Mouse (Mus musculus) mature B cell (primary cell): ENCODE data around the gene Ccng2.

ENCODE experiments used
- in situ Hi-C: fragments of 300-500 bp; cut with MboI; formaldehyde crosslinking; loops from 2 replicates; pipeline ENCODE4 v1.14.3; 2019

Gene Ccng2

DNA sequence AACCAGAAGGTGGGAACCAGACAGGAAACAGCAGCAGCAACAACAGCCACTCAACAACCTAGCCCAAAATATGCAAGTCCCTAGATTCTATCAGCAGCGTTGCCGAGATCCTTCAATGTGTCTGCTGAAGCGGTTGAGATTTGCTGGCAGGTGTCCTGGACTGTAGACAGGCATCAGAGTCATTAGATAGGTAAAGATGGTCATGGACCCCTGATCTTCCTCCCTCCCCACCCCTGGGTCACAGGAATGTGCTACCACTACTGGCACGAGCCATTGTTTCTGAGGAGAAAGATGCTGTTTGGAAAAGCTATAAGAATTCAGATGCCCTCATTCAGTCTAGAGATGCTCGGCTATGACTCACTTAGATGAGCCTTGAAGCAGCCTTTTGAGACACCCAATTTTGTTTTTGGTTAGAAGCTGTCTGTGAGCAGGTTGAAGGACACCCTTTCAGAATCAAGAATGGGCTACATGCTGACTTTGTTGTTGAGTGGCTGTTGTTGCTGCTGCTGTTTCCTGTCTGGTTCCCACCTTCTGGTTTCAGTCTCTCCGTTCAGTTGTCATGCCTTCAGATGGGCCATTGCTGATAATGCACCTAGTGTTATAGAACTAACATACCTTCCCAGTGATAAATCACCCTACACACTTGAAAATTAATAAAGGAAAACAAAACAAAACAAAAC is 3.5 kb upstream of the Ccng2 start:
- in situ Hi-C loops: loop anchor here (10.0 kb wide), 1 partner anchor 179 kb away; no protein-coding TSS in a partner anchor

DNA sequence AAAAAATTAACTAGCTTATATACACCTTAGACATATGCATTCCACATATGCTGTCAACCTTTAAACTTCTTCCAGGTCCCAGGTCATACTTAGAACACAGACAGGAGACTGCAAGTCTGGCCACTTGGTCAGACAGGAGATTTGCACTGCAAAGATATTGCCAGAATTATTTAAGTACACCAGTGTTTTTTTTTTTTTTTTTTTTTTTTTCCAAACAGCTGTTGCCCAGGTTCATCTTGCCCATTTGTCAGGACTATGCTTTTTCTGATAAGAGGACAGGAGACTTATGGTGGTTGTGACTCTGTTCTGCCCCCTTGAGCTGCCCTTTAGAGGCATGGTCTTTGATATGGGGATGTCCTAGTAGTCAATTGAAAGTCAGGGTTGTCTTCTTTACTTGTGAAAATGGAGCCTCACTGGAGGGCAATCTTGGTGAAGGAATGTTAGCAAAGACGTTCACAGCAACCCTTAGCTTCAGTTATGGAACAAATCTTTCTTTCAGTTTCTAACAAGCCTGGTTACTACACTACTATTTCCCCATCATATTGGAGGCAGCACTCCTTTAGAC is 2.8 kb upstream of the Ccng2 start:
- in situ Hi-C loops: loop anchor here (10.0 kb wide), 1 partner anchor 179 kb away; no protein-coding TSS in a partner anchor

DNA sequence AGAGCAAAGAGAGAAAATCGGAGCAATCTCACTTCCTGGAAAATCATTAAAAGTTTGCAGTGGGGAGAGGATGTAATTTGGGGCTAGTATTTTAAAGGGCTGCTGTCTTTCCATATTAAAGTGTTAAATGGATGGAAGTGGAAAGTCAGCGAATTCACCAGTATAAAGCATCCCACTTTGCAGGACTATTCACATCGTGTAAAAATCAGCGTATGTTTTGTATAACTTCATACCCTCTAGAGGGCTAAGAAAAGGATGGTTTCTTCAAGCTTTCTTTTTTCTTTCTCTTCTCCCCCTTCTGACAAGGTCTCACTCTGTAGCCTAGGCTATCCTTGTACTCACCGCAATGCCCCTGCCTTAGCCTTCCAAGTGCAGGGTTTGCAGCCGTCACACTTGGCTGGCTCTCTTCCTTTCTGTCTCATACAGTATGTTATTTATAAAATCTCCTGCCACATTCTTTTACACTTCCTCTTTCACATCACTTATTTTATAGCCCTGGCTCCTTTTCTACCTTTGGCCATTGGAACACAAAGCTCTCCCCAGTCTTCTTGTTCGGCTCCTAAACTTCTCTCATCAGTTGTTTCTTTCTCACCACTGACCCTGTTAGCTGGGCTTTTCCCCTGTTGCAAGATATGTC is 1.8 kb upstream of the Ccng2 start:
- in situ Hi-C loops: loop anchor here (5.0 to 10.0 kb wide), 2 partner anchors 63 to 180 kb away; no protein-coding TSS in a partner anchor

DNA sequence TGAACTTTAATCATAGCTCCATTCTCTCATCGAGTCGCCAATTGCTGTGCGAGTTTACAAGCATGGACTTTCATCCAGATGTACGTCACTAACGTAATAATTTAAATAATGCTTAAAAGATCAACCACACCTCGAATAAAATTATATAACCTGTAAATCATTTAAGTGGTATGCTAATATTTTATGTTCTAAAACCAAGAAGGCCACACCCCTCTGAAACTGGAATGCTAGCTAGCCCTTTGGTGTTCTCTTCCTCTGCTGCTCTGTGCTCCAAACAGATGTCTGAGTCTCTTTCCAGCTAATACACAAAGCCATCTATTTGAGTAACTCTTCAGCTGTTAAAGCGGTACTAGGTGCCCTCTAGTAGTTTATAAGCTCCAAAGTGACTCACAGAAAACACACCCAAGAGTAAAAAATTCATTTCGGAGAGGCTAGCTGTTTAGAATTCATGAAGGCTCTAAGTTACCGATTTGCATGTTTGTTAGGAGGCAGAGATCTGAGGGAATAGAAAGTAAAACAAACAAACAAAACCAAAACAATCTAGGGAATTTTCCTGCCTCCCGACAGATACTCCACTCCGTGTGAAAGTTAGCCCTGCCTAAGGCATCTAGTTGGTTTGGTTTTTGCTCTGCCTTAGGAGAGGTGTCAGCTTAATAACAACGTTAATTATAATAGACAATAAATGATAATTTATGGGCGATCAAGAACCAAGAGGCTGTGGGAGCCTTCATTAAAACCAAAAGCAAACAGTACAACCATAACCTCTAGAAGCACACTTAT is 1.1 kb upstream of the Ccng2 start:
- in situ Hi-C loops: loop anchor here (5.0 to 10.0 kb wide), 2 partner anchors 64 to 181 kb away; no protein-coding TSS in a partner anchor

DNA sequence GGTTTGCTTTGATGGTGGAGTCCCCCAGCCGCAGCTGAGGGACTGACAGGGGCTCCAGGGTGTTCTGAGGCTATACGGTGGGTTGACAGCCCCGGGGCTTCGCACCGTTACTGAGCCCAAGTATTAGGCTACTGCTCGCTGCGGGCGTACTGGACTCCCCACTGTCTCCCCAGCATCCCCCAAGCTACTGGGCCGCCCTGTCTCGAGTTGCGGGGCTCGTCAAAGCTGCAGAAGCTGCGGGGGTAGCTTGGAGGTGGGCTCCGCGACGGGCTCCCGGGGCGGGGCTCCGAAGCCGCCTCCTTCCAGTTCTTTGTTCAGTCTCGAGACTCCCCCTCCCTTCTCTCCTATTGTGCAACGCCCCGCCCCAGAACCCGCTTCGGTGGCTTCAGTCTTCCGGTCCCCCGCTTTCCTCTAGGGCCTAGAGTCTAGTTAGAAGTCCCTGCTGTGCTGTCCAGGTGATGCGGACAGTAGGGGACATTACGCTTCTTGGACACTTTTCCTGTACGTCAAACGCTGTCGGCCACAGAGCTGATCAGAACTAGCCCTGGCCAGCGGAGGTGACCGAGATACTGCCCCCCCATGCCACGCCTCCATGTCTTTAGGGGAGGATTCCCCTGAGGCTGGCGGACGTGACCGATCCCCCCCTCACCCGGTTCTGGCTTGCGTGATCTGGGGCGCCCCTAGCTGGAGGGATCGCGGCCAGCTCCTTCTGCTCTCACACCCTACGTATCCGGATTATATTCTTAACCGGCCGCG is 972 bp downstream of the Ccng2 start:
- in situ Hi-C loops: loop anchor here (5.0 to 10.0 kb wide), 2 partner anchors 66 to 183 kb away; no protein-coding TSS in a partner anchor

DNA sequence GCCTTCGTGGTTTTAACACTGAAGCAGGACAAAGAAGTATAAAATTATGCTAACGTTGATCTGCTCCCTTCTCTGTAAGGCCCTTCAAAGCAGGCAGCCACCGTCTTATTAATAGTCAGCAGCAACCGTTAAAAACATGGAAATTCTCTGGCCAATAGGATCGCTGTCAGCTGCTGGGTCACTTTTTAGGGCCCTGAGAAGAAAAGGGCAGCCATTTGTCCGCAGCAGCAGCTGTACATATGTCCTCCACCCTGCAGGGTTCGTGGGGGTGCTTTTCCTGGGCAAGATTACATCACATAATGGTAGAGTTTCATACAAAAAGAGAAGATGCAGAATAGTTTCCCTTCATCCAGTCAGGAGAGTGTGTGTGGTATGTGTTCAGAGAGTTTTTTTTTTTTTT is 3.0 kb downstream of the Ccng2 start:
- in situ Hi-C loops: no loop called here

DNA sequence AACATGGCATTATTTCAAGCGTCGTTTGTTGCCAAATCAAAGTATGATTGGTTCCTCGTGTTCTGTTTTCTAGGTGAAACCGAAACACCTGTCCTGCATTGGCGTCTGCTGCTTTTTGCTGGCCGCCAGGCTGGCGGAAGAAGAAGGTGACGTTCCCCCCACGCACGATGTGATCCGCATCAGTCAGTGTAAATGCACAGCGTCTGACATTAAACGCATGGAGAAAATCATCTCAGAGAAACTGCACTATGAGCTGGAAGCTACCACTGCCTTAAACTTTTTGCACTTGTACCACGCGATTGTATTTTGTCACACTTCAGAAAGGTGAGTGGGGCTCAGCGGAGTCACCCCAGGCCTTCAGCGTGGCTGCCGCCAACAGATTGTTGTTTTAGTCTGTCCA is 3.7 kb downstream of the Ccng2 start:
- in situ Hi-C loops: no loop called here

DNA sequence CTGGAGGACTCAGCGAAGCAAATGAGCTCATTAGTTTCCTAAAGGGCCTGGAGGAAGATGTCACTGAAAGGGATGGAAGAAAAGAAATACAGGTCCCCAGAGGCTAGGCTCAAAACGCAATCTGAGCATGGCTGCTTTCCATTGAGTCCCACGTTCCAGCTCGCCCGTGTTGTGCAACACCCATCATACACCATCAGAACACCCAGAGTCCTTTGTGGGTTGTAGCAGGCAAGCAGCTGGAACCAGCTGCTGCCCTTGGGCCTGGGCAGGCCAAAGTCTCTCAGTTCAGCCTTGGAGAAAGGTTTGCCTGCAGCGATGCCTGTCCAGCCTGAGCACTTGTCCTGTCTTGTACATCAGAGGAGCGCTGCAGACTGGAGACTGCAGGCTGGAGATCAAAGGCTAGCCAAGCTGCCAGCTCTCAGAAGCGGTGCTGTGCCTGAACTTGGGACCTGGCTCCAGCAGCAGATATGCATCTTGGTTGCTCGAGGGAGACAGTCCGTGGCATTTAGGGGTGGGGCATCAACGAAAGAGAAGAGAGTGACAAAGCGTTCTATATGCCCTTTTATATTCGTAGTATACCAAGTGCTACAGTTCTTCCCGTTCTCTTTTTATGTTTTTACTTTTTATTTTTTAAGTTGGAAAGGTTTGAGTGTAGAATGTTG is 15.5 kb downstream of the Ccng2 start:
- in situ Hi-C loops: no loop called here

DNA sequence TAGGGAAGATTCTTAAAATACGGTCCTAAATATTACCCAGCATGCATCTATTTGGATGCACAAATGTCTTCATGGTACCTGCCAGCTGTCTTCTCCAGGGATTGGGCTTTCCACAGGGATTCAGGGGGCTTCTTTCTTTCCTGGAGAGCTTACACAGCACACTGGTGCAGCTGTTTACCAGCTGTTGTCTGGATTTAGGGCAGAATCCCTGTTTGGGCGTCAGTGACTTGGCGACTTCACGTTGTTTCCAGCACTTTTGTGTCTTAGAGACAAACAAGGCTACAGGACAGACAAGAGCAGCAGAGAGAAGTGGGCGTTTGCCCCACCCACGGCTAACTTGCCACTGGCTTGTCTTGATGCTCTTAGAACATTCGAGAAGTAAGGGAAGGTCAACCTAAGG is 16.1 kb downstream of the Ccng2 start:
- in situ Hi-C loops: no loop called here

DNA sequence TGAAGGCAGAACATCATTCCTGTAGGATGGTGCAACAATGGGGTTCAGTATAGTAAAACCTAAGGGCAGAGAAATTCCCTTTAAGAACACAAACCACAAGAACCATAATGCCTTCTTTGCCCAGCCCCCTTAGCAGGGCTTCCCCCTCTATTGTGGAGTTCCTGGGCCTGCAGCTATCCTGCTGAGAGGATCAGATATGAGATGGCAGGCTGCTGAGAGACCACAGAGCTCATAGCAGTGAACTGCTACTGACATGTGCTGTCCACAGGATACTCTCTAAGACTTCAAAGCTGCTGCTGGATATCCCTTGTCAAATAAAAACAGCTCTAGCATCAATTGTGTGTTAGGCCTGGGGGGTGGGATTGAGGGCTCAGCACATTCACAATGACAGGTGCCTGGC is 21.5 kb downstream of the Ccng2 start:
- in situ Hi-C loops: no loop called here

DNA sequence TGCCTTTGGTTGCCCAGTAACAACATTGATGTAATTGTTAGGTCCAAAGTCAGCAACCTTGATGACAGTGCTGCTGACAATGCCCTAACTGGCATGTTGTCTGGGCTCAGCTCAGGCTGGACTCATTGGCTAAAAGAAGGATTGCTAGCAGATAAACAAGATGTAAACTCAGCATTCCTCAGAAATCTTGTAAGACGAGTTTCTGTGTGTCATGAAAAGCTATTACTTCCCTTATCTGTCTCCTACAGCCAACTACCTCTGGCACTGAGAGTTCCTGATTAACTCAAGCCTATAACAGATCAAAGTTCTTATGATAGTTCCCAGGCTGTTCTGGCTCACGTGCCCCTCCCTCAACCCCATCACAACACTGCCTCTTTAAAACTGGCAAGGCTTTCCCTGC is 23.2 kb downstream of the Ccng2 start:
- in situ Hi-C loops: no loop called here

DNA sequence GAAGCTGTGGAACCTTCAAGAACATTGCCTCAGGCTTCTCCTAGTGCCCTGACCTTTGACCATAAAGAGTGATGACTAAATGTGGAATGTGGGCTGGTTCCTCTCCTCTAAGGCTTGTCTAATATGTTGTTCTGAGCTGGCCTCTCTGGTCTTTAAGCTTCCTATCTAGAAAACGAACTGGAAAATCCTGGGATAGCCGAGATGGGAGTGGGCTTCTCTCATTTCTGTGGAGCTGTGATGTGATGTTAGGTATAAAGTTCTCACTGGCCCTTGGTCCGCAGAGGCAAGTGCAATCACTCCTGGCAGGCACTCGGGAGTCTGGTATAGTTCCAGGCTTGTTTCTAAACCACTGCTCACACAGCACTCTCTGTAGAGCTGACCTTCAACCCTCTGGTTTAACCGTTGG is 29.3 kb downstream of the Ccng2 start:
- in situ Hi-C loops: no loop called here

DNA sequence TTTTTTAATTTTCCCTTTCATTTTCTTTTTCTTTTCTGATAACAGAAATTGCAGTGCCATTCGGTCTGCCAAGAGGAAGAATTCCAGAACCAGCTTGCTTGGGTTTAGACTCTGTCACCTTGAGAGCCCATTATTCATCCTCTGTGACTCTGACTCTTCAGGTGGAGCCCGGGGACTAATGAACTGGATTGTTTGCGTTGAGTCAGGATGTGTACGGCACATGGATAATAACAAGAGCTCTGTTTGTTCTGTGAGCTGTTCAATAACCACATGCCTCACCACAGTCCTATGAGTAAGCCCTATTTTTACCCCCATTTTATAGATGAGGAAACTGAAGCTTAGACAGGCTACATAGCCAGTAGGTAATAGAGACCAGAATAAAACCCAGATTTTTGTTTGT is 29.7 kb downstream of the Ccng2 start:
- in situ Hi-C loops: no loop called here

DNA sequence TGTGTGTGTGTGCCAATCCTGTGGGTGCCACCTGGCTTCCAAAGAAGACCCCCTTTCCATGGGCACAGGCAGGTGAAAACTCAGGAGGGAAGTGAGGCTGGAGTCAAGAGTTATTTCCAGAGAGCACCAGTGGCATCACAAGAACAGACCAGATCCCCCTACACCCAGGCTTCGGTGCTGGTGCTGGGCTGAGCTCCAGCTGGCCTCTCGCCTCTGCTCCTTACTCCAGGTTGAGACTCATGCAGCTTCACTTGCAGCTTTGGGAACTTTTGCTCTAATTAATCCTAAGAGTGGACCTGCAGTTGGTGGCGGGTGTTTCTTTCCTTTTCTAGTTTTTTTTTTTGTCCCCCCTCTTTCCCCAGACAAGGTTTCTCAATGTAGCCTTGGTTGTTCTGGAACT is 30.3 kb downstream of the Ccng2 start:
- in situ Hi-C loops: no loop called here

DNA sequence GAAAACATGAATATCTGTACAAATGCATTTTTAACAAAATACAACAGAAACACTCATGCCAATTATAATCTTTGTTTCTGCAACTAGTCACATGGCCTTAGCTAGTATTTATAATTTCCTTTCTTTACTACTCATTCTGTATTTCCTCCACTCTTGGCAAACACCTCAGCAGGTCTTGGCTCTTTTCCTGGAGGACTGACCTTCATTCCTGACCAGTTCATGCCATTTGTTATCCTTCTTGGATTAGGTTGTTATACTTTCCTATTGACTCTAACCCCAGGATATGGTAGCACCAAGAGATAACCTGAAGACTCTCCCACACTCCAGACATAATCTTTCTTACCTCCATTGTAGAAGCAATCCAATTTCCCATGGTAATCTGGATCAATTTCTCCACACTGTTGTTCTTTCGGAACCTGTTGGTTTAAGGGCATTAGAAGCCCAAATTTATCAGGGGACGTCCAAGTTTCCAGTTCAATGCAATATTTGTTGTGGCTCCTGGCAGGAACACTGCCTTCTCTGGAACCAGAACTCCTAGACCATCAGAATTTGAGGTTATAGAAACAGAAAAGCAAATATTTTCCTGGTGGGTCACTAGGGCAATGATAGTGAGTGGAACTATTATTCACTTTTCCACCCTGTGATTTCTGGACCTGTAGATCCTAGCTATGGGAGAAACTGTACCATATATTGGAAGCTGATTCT is 38.2 kb downstream of the Ccng2 start:
- in situ Hi-C loops: no loop called here

DNA sequence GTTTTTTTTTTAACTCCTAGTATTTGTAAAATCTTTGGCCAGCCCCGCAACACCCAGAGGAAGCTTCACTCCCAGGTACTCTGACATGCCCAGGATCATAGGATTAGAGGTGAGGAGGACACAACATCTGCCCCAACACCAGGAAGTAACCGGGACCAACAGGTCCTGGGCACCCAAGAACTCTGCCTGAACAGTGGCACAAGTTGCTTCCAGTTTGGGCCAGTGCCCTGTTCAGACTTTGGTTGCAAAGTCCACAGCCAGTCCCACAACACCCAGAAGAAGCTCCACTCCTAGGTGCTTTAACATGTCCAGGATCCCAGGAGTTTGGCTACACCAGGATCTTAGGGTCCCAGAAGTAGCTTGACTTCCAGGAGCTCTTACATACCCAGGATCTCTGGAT is 41.9 kb downstream of the Ccng2 start:
- in situ Hi-C loops: no loop called here

DNA sequence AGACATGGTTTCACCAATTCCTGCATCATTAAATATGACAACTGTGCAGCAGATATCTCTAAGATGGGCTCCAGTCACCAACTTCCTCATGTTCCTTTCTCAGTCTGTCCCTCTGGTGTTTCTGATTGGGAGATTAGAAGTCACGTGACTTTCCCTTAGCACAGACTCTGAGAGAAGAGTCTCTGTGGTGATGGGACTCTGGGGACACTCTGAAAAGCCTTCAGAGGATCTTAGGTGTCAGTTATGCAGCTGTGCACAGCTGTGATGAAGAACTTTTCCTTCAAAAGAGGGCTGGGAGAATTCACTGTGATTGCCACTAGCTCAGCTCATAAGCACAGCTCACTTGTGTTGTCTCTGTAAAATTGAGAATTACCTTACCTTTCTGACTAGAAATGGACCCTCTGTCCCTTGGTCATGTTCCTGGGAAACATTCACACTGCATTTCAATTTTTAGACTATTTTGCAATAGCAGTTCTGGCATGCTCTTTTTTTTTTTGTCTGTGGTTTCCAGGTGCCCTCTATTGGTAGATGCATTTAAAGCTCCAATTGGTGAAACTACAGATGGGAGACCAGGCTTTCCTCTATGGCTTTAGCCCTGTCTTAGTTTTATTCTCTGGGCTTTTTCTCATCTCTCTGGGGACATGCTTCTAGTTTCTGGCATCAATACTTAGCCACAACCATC is 56.4 kb downstream of the Ccng2 start:
- in situ Hi-C loops: no loop called here
